Mouse (Mus musculus) macrophage (primary cell): ENCODE results near the gene Slc17a5. TPM values are rescaled to one million over a fixed set of nuclear protein-coding genes. Genes with fewer than 3 reads are reported as not detected.
A peak's percentile ranks its signal among the peaks of the same experiment; 100 is the strongest.
"Not testable (repeated sequence)": the region's sequence is repeated elsewhere in the genome, so short reads cannot be mapped to it uniquely, and the experiment has no call there.

Source experiments
- H3K27ac ChIP-seq: fragments of 350-480 bp; formaldehyde crosslinking; 2 replicates; pipeline ENCODE4 v1.9.0; 2021
- H3K36me3 ChIP-seq: fragments of 350-480 bp; formaldehyde crosslinking; 2 replicates; pipeline ENCODE4 v1.9.0; 2021; ENCODE audit errors: inconsistent target
- H3K4me3 ChIP-seq: fragments of 350-480 bp; formaldehyde crosslinking; 2 replicates; pipeline ENCODE4 v1.9.0; 2021; ENCODE audit errors: inconsistent target
- H3K79me2 ChIP-seq: fragments of 350-480 bp; formaldehyde crosslinking; 2 replicates; pipeline ENCODE4 v1.9.0; 2021; ENCODE audit errors: inconsistent target
- WGBS: methylation state at CpG from one replicate; pipeline ENCODE4 v1.1.7; 2026; ENCODE audit warnings: inconsistent platforms; ENCODE audit not compliant: missing documents; 5-methylcytosine and 5-hydroxymethylcytosine counted together
- polyA plus RNA-seq: library from polyadenylated mRNA; stranded (reverse); fragments of 250-400 nt; gene quantifications from 3 replicates; pipeline ENCODE4 v1.2.4, GENCODE M21; 2018; ENCODE audit warnings: inconsistent platforms

Slc17a5 gene
- polyA plus RNA-seq, 1 experiment from 2014 or later, result 56.6 TPM

GRCm38 (mm10) chr9:78493171-78493570 is 94.7 kb downstream of the Slc17a5 start:
- no peak overlapping the region for H3K4me3 ChIP-seq

GRCm38 (mm10) chr9:78492254-78492653 is 95.6 kb downstream of the Slc17a5 start:
- no peaks in the 10 kb centered on the region for H3K79me2 ChIP-seq
- no peaks in the 10 kb centered on the region for H3K36me3 ChIP-seq
- WGBS, result 97% methylated on average over 3 of the region's 3 CpGs
- H3K27ac ChIP-seq, result no peak overlapping the region
- no peak overlapping the region for H3K4me3 ChIP-seq

More at GRCm38 (mm10) chr9:78493171-78493570, 94.7 kb downstream of the Slc17a5 start:
- H3K79me2 ChIP-seq, result no peaks in the 10 kb centered on the region
- H3K27ac ChIP-seq, result no peak overlapping the region
- 64% methylated on average over 6 of the region's 7 CpGs for WGBS
- H3K36me3 ChIP-seq, result no peaks in the 10 kb centered on the region

- Histone ChIP-seq H3K4me3 (no peak overlapping the region), H3K36me3 (no peaks in the 10 kb centered on the region), H3K27ac (no peak overlapping the region), H3K79me2 (no peaks in the 10 kb centered on the region)
- 92% methylated on average over 3 of the region's 3 CpGs for WGBS
Measured at GRCm38 (mm10) chr9:78491169-78491568, 96.7 kb downstream of the Slc17a5 start.

DNA sequence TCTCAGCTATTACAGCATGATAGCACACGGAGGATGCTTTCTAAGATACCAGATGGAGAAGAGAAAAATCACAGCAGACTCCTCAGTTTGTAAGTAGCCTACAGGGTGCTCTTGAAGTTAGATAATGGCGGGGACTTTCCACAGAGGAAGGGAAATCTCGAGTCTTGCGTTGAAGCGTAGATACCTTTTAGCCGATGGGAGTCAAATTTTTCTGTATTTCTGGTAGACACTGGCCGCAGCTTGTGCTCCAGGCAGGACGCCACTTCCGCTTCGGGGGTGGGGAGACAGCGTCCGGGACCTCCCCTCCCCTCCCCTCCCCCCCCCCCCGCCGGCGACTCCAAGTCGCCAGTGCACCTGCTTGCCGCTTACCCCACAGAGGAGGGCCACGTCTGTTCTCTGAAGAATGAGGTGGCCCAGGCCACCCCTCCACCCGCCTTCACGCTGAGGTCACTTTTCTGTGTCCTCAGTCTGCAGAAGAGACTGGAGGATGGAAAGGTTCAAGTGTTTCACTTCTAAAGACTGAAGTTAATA is 98.9 kb downstream of the Slc17a5 start, which contains the start of gene Eef1a1:
TSS of gene Eef1a1 (minus strand) at position 262 of the 531 bp plus-strand sequence.
- 0% methylated on average over 11 of the region's 20 CpGs for WGBS

DNA sequence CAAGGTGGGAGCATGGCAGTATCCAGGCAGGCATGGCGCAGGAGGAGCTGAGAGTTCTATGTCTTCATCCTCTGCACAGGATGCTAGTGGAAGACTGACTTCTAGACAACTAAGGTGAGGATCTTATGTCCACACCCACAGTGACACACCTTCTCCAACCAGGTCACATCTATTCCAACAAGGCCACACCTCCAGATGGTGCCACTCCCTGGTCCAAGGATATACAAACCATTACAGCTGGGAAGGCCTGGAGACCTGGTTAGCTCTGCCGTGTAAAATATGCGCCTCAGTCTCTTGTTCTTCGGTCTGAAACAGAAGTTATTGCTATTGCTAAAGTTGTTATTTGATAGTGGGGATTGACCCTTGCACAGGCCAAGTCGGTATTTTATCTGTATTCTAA is 99.8 kb downstream of the Slc17a5 start:
- WGBS, result 94% methylated on average over 5 of the region's 5 CpGs
- not testable (repeated sequence) for H3K79me2 ChIP-seq, H3K36me3 ChIP-seq, H3K27ac ChIP-seq
- peak overlapping the region; percentile 50; the same call in 1 of the 2 replicates for H3K4me3 ChIP-seq

More for the DNA sequence above, 98.9 kb downstream of the Slc17a5 start, which contains the start of gene Eef1a1:
- Histone ChIP-seq H3K79me2 (no peaks in the 10 kb centered on the region), H3K36me3 (no peaks in the 10 kb centered on the region), H3K4me3 (peak within 1 kb of the TSS; percentile 50), H3K27ac (peak within 1 kb of the TSS; percentile 72)

Other genes starting within 250 kb of the Slc17a5 start
- not detected in 3 replicates for gene Gsta2, start 232.3 kb downstream of the Slc17a5 start, polyA plus RNA-seq
- not detected in 3 replicates for gene Dppa5a, start 219.9 kb downstream of the Slc17a5 start, polyA plus RNA-seq
- not detected in 3 replicates for gene Ooep, start 209.3 kb downstream of the Slc17a5 start, polyA plus RNA-seq
- not detected in 3 replicates for gene Ddx43, start 192.3 kb downstream of the Slc17a5 start, polyA plus RNA-seq
- gene Cgas, start 144.8 kb downstream of the Slc17a5 start, polyA plus RNA-seq, result 7.4 to 14.0 TPM (median 7.6 TPM) in 3 replicates
- 14.3 to 17.0 TPM (median 16.3 TPM) in 3 replicates for gene Mto1, start 139.8 kb downstream of the Slc17a5 start, polyA plus RNA-seq
- gene Gm17324, start 139.3 kb downstream of the Slc17a5 start, polyA plus RNA-seq, result not detected in 3 replicates
- gene Eef1a1, start 98.9 kb downstream of the Slc17a5 start, polyA plus RNA-seq, result 6,779 to 7,082 TPM (median 6,969 TPM) in 3 replicates
- 1.9 to 5.9 TPM (median 4.9 TPM) in 3 replicates for gene Cd109, start 27.5 kb upstream of the Slc17a5 start, polyA plus RNA-seq